Mouse (Mus musculus) hindbrain, embryonic 10.5 days (tissue): Measurements from ENCODE around the gene Mrpl28. TPM values are rescaled to one million over a fixed set of nuclear protein-coding genes. Genes with fewer than 3 reads are reported as not detected.
A peak's percentile ranks its signal among the peaks of the same experiment; 100 is the strongest.

Source experiments
- DNase-seq: peaks from one replicate; pipeline ENCODE4 v3.0.0-alpha.2; 2017; ENCODE audit warnings: low spot score
- H3K27ac ChIP-seq: fragments of 300-500 bp; sonication (generic); 2 replicates; pipeline ENCODE4 v1.5.1; 2016; ENCODE audit warnings: mild to moderate bottlenecking, moderate library complexity
- H3K27me3 ChIP-seq: fragments of 300-500 bp; sonication (generic); 2 replicates; pipeline ENCODE4 v1.6.1; 2016; ENCODE audit warnings: mild to moderate bottlenecking; ENCODE audit not compliant: poor library complexity, insufficient read depth, severe bottlenecking
- H3K36me3 ChIP-seq: fragments of 300-500 bp; sonication (generic); 2 replicates; pipeline ENCODE4 v1.6.1; 2016; ENCODE audit warnings: mild to moderate bottlenecking, moderate library complexity
- H3K4me1 ChIP-seq: fragments of 300-500 bp; sonication (generic); replicated peaks from 2 replicates; pipeline ENCODE4 v1.6.1; 2016; ENCODE audit warnings: mild to moderate bottlenecking
- H3K4me3 ChIP-seq: fragments of 300-500 bp; sonication (generic); 2 replicates; pipeline ENCODE4 v1.5.1; 2016; ENCODE audit warnings: mild to moderate bottlenecking, moderate library complexity
- H3K9me3 ChIP-seq: fragments of 300-500 bp; sonication (generic); 2 replicates; pipeline ENCODE4 v1.6.1; 2016; ENCODE audit warnings: mild to moderate bottlenecking, moderate library complexity
- WGBS: fragments of 180-500 bp; shearing (Covaris S2); methylation state at CpG from one replicate; pipeline ENCODE4 v1.1.7; 2016; 5-methylcytosine and 5-hydroxymethylcytosine counted together
- polyA plus RNA-seq: library from polyadenylated mRNA; unstranded; fragments of >200 nt; fragmentation: Nextera tagmentation; extraction: Ambion mirVana; gene quantifications from 2 replicates; pipeline ENCODE4 v1.2.1, GENCODE M21; 2016

The Mrpl28 gene
- polyA plus RNA-seq, 1 experiment from 2014 or later, result 318 TPM

- peak overlapping the region; percentile 74; the same call in 1 of the 2 replicates for H3K4me3 ChIP-seq
- 62% methylated on average over 5 of the region's 5 CpGs for WGBS
- peaks cover 32% of the 10 kb centered on the region for H3K36me3 ChIP-seq
- DNase-seq, result no peak
- peaks cover 18% of the 10 kb centered on the region for H3K27me3 ChIP-seq
- peaks cover 32% of the 10 kb centered on the region for H3K4me1 ChIP-seq
- H3K9me3 ChIP-seq, result no peaks in the 10 kb centered on the region
- H3K27ac ChIP-seq, result peak overlapping the region; percentile 50; the same call in 1 of the 2 replicates
Observed at GRCm38 (mm10) chr17:26122431-26123140, 714 bp upstream of the Mrpl28 start.

GRCm38 (mm10) chr17:26124560-26124959 lies 1.3 kb downstream of the Mrpl28 start:
- H3K9me3 ChIP-seq, result no peaks in the 10 kb centered on the region
- peak overlapping the region; percentile 74 for H3K4me3 ChIP-seq
- no peak overlapping the region for H3K27ac ChIP-seq
- 89% methylated on average over 7 of the region's 7 CpGs for WGBS
- peaks cover 32% of the 10 kb centered on the region for H3K4me1 ChIP-seq
- H3K36me3 ChIP-seq, result peaks cover 52% of the 10 kb centered on the region
- peaks cover 4% of the 10 kb centered on the region; the same call in 1 of the 2 replicates for H3K27me3 ChIP-seq
- DNase-seq, result no peak

- H3K27me3 ChIP-seq, result no peaks in the 10 kb centered on the region
- H3K4me3 ChIP-seq, result peak overlapping the region; percentile 16
- peaks cover 26% of the 10 kb centered on the region for H3K4me1 ChIP-seq
- peaks cover 58% of the 10 kb centered on the region for H3K36me3 ChIP-seq
- no peak for DNase-seq
- H3K9me3 ChIP-seq, result no peaks in the 10 kb centered on the region
- no peak overlapping the region for H3K27ac ChIP-seq
- 95% methylated on average over 10 of the region's 10 CpGs for WGBS
Observed at GRCm38 (mm10) chr17:26125226-26125625, 1.9 kb downstream of the Mrpl28 start.

GRCm38 (mm10) chr17:26131062-26131732 lies 7.9 kb downstream of the Mrpl28 start:
- peaks cover 6% of the 10 kb centered on the region; the same call in 1 of the 2 replicates for H3K4me1 ChIP-seq
- H3K27me3 ChIP-seq, result no peaks in the 10 kb centered on the region; the same call in 1 of the 2 replicates
- DNase-seq, result no peak
- 84% methylated on average over 18 of the region's 18 CpGs for WGBS
- no peak overlapping the region for H3K27ac ChIP-seq
- peaks cover 79% of the 10 kb centered on the region for H3K36me3 ChIP-seq
- H3K9me3 ChIP-seq, result no peaks in the 10 kb centered on the region
- no peak overlapping the region for H3K4me3 ChIP-seq

GRCm38 (mm10) chr17:26131856-26132853 lies 8.9 kb downstream of the Mrpl28 start:
- 89% methylated on average over 18 of the region's 18 CpGs for WGBS
- H3K9me3 ChIP-seq, result no peaks in the 10 kb centered on the region
- H3K27me3 ChIP-seq, result no peaks in the 10 kb centered on the region; the same call in 1 of the 2 replicates
- peaks cover 6% of the 10 kb centered on the region; the same call in 1 of the 2 replicates for H3K4me1 ChIP-seq
- no peak overlapping the region for H3K4me3 ChIP-seq
- H3K27ac ChIP-seq, result no peak overlapping the region
- peaks cover 70% of the 10 kb centered on the region for H3K36me3 ChIP-seq
- no peak for DNase-seq

- Histone ChIP-seq H3K9me3 (no peaks in the 10 kb centered on the region), H3K27me3 (no peaks in the 10 kb centered on the region; the same call in 1 of the 2 replicates), H3K27ac (peak overlapping the region; percentile 95), H3K36me3 (peaks cover 24% of the 10 kb centered on the region), H3K4me3 (0 out of 2 replicates have a peak overlapping the region, but pooled peaks have one; percentile 96), H3K4me1 (peaks cover 30% of the 10 kb centered on the region)
- WGBS, result 92% methylated on average over 11 of the region's 11 CpGs
- DNase-seq, result no peak
Observed at GRCm38 (mm10) chr17:26137106-26137750, 13.9 kb downstream of the Mrpl28 start.

- peak overlapping the region; percentile 96 for H3K4me3 ChIP-seq
- H3K9me3 ChIP-seq, result no peaks in the 10 kb centered on the region
- H3K4me1 ChIP-seq, result peaks cover 30% of the 10 kb centered on the region
- peak overlapping the region; percentile 95 for H3K27ac ChIP-seq
- no peak for DNase-seq
- 76% methylated on average over 2 of the region's 2 CpGs for WGBS
- no peaks in the 10 kb centered on the region; the same call in 1 of the 2 replicates for H3K27me3 ChIP-seq
- peaks cover 24% of the 10 kb centered on the region for H3K36me3 ChIP-seq
Observed at GRCm38 (mm10) chr17:26137751-26138130, 14.4 kb downstream of the Mrpl28 start.

GRCm38 (mm10) chr17:26138239-26138836 lies 15.0 kb downstream of the Mrpl28 start, which contains the start of gene Axin1:
Gene Axin1 (plus strand): TSS chr17:26138688.
- peak within 1 kb of the TSS; percentile 96 for H3K4me3 ChIP-seq
- WGBS, result 1% methylated on average over 42 of the region's 42 CpGs
- H3K27me3 ChIP-seq, result no peaks in the 10 kb centered on the region; the same call in 1 of the 2 replicates
- peak; percentile 98 for DNase-seq
- H3K27ac ChIP-seq, result peak within 1 kb of the TSS; percentile 95
- peaks cover 30% of the 10 kb centered on the region for H3K4me1 ChIP-seq
- peaks cover 25% of the 10 kb centered on the region for H3K36me3 ChIP-seq
- H3K9me3 ChIP-seq, result no peaks in the 10 kb centered on the region

- H3K27ac ChIP-seq, result peak overlapping the region; percentile 95
- H3K27me3 ChIP-seq, result no peaks in the 10 kb centered on the region; the same call in 1 of the 2 replicates
- H3K4me1 ChIP-seq, result peaks cover 30% of the 10 kb centered on the region
- H3K4me3 ChIP-seq, result peak overlapping the region; percentile 96
- peaks cover 27% of the 10 kb centered on the region for H3K36me3 ChIP-seq
- H3K9me3 ChIP-seq, result no peaks in the 10 kb centered on the region
- under 1% methylated on average over 58 of the region's 58 CpGs for WGBS
- DNase-seq, result no peak
Observed at GRCm38 (mm10) chr17:26138901-26139381, 15.6 kb downstream of the Mrpl28 start.

- WGBS, result 93% methylated on average over 4 of the region's 4 CpGs
- no peak overlapping the region for H3K4me3 ChIP-seq
- H3K4me1 ChIP-seq, result peaks cover 27% of the 10 kb centered on the region
- no peaks in the 10 kb centered on the region for H3K27me3 ChIP-seq
- DNase-seq, result no peak
- peaks cover 61% of the 10 kb centered on the region for H3K36me3 ChIP-seq
- no peaks in the 10 kb centered on the region for H3K9me3 ChIP-seq
- H3K27ac ChIP-seq, result no peak overlapping the region
Observed at GRCm38 (mm10) chr17:26142796-26143195, 19.5 kb downstream of the Mrpl28 start.

- no peak for DNase-seq
- Histone ChIP-seq H3K4me3 (no peak overlapping the region), H3K4me1 (peaks cover 22% of the 10 kb centered on the region), H3K36me3 (peaks cover 67% of the 10 kb centered on the region), H3K27ac (no peak overlapping the region), H3K27me3 (no peaks in the 10 kb centered on the region), H3K9me3 (no peaks in the 10 kb centered on the region)
- WGBS, result 95% methylated on average over 5 of the region's 5 CpGs
Observed at GRCm38 (mm10) chr17:26143386-26143785, 20.1 kb downstream of the Mrpl28 start.
